Mouse (Mus musculus): ENCODE results near the gene Igsf9b.

Gene Igsf9b

DNA sequence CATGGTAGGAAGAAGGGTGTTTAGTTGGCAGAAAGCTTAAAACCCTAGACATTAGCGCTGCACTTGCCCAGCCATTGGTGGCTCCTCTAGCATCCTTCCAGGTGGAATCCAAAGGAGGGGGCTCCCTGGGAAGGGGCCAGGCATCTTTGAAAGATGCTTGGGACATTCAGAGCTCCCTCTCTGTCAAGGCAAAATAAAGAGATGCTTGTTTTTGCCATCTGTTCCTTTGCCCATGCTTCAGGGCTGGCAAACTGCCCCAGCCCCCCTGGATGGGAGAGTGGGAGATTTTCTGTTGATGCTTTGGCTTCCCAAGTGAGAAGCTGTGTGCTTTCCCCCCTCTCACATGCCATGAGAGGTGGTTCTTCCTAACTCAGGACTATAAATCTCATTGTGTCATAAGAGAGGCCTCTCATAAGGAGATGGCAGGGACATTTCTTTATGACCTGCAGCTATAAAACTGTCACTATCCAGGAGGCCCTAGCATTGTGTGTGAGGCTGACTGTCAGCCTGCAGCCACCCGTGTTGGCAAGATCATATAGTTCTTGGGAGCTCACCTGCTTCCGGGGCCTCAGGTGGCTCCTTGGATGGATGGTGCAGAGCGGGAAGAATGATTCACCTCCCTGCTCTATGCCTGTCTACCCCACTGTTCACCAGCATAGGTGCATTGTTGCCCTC is 38.1 kb downstream of the Igsf9b start:
- no peak for DNase-seq

DNA sequence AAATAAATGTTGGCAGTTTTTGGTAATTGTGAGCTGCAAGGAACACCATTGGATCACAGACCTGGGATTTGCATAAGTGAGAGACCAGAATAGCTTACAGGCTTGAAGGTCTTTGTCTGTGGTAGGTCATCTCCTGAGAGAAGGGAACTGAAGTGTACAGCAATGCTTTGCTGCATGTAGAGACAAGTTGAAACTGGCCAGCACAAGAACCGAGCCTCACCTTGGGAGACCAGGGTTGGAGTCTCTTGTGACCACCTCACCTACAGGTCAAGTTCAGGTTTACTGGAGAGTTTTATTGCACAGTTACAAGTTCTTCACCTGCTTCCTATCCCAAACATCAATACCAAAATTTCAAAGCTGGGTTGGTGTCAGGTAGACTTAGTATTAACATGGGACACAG is 40.2 kb downstream of the Igsf9b start:
- no peak for DNase-seq

DNA sequence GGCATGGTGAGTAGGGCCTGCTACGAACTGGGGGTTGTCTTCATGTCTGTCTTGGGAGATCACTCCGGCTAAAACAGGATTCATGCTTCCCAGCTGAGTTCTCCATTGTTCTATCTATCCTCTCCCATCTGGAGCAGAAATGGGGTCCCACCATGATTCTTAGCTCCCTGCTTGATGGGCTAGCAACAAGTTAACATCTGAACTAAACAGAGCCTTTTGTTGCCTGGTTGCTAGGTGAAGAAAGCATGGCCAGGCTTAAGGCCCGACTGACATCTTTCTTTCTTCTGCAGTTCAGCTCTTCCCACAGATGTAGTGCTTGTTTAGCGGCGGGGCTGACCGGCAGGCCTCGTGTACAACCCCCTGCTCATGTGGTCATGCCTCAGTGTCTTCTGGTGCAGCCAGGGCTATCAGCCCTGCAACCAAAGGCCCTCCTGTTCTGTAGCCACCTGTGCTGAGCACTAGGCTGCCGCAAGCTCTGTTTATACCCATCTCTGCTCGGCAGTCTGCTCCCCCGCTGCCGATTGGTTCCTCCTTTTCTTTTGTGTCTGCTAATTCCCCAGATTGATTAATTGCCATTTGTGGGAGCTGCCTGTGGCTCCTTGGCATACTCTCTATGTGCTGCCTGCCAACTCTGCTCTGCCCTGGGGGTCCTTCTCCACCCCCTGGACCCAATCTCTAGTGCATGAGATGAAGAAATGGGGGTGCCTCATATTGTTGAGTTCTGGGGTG is 47.7 kb downstream of the Igsf9b start:
- DNase-seq, result no peak

DNA sequence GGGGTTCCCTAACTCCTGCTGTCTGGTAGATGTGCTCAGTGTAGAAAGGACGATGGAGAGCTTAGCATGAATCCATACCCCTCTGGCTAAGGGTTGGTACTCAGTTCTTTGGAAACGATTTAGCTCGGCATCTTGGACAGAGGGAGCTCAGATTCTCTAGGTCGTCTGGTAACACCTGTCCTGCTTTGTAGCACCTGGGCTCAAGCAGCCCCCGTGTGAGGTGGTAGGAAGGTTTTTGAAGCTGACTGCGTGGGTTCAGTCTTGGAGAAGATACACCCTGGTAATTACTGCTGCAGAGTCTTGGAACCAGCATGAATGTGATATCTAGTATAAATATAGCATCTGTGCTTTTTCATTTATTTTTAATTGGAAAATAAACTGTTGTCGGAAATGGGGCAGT is 54.1 kb downstream of the Igsf9b start:
- no peak for DNase-seq

DNA sequence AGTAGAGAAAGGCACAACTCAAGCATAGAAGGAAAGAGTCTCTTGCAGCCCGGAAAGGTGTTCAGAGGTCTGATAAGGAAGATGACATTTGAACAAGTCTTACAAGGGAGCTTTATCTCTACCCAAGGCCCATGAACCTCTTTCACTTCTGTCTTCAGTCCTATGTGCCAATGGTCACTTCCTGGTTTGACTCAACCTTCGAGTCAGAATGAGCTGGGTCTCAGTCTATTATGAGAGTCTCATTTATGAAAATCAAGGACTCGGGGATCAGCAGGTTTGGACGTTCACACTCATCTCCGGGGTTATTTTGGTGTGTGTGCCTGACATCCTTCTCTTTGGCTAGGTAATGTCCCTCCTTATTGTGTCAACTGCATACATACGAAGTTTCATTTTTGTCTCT is 58.9 kb downstream of the Igsf9b start:
- no peak for DNase-seq

DNA sequence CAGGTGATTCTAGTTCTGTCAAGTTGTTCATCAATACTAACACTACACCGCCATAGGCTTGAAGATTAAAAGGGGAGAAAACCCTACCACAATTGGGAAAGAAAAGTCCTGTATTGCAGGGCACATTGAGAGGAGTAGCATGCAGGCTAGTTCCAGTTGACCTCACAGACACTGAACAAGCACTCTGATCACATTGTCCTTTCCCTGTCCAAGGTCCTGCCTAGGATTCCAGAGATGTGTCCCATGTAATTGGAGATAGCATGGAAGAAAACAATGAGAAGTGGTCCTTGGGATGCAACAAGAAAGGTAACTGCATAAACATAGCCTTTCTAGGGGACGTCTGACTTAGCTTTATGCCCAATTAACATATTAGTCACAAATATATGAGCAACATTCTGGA is 68.2 kb downstream of the Igsf9b start:
- no peak for DNase-seq

DNA sequence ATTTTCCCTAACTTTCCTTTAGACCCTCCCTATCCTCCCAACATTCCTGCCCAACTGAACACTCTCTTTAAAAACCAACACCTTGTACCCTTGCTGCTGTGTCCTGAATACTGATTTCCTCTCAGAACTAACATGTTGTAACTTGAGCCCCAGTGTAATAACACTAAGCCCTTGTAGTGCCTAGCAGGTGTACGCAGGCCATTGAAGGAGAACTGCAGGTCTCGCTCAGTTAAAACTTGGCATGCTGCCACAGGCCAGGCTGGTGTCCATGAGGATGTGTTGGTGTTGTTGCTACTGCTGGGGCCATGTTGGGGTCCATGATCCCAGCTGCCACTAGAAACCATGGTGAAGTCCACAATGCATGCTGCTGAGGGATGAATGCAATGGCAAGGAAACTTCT is 70.1 kb downstream of the Igsf9b start:
- DNase-seq, result no peak

DNA sequence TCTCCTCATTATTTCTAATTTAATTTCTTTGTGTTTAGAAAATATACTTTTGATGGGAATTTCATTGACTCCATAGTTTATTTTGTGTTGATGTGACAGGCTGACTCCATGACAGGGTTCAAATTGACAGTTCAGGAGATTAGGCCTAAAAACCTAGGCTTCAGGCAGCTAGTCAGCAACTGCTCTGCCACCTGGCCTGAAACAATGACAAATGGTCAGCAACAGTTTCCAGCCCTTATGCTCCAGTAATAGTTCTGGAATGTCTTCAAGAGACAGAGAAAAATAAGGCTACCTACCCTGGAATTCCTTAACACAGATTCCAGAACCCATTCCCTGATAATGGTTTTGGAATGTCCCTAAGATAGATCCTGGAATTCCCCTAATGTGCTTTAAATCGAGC is 76.7 kb downstream of the Igsf9b start:
- no peak for DNase-seq

DNA sequence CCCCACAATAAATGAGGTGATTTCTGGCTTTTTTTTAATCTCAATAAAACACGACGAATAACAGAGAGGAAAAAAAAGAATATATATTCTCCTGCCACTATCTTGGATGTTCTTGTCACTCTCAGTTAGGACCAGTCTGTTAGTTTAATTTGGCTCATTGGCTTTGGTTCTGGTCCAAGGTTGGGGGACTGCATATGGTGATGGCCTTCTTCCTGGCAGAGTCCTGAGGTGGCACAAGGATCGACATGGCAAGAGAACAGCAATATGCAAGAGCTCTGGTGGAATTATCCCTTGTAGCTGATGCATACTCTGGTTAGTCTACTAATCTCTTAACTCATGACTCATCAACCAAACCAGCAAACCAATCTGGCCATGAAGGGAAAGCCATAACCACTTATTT is 87.9 kb downstream of the Igsf9b start:
- DNase-seq, result no peak

DNA sequence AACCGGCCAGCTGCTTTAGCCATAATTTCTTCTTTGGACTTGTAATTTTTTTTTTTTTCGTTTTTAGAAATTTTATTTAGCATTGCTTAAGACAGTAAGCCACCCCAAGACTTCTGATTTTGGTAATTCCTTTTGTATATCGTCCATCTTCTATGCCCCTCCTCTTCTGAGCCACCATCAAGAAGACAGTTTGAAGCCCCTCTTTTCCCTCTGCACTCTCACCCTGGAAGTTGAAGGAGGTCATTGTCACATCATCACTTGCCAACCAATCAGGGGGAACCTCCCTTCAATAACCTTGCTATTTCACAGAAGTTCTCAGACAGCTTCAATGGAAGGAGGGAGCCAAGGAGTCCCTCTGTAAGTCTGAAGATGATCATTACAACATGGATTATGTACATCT is 97.5 kb downstream of the Igsf9b start, which contains the start of gene Spata19:
TSS of gene Spata19 (plus strand) at position 301 of the 400 bp plus-strand sequence.
- DNase-seq, result no peak

DNA sequence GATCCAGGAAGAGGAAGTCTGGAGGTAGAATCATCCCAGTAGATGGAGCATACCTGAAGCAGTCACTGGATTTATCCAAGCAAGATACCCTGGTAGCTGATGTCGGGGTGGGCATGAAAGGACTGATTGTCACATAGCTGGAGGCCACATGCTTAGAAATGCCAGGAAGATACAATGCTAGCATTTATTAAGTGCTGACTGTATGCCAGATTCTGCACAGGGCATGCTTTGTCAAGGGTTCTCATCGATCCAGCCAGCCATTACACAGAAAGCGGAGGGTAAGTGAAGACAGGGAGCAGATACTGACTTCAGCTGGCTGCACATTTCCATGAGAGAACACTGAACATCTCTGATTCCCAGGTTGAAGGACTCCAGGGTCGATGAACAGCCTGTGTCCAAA is 102.2 kb downstream of the Igsf9b start:
- no peak for DNase-seq
